ENCODE assay signal across 15 mouse cellular contexts in the genomic region with DNA sequence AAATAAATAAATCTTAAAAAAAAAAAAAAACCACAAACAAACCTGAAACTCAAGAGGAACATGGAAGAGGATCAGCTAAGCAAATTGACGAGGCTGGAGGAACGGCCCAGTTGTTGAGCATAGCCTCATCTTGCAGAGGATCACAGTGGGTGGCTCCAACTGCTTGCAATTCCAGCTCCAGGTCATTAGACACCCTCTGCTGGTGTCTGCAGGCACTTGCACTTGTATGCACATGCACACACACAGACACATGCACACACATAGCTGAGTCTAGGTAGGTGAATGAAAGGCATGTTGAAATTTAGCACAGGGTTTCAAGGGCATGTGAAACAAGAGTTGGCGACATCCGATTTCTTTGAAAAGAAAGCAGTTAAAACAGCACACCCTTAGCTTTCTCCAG.
"Had no signal": no experiment of that assay in that cellular context is flagged by ENCODE, and none has a peak within 500 bp of the region (broad histone marks: within the 10 kb centered on the region; RNA-seq: fewer than 3 reads in every experiment).

No protein-coding gene starts in this region.

- H3K27ac ChIP-seq: kidney, postnatal 0 days; limb, embryonic 15.5 days; liver, embryonic 15.5 days; lung, embryonic 15.5 days; midbrain, embryonic 10.5 days; neural tube, embryonic 13.5 days had no signal

- H3K9me3 ChIP-seq: limb, embryonic 15.5 days; liver, embryonic 15.5 days; lung, embryonic 15.5 days; midbrain, embryonic 10.5 days; neural tube, embryonic 13.5 days had no signal

- H3K4me2 ChIP-seq: limb, embryonic 15.5 days; liver, embryonic 15.5 days; lung, embryonic 15.5 days; neural tube, embryonic 13.5 days had no signal

- H3K4me1 ChIP-seq: limb, embryonic 15.5 days; liver, embryonic 15.5 days; lung, embryonic 15.5 days; midbrain, embryonic 10.5 days; neural tube, embryonic 13.5 days had no signal

- DNase-seq: kidney, adult 8-10 months; kidney, postnatal 36 days; lung, postnatal 14 days; midbrain, embryonic 14.5 days; retina, postnatal 1 day; right cerebral cortex, postnatal 4 days; spleen, adult 18-20 months; thymus, postnatal 36 days had no signal

- ATAC-seq: intestine, embryonic 16.5 days had no signal

- H3K4me3 ChIP-seq: limb, embryonic 15.5 days; liver, embryonic 15.5 days; lung, embryonic 15.5 days; midbrain, embryonic 10.5 days; neural tube, embryonic 13.5 days had no signal

- H3K36me3 ChIP-seq: limb, embryonic 15.5 days; liver, embryonic 15.5 days; lung, embryonic 15.5 days; midbrain, embryonic 10.5 days; neural tube, embryonic 13.5 days had no signal

- H3K27me3 ChIP-seq: limb, embryonic 15.5 days; liver, embryonic 15.5 days; lung, embryonic 15.5 days; neural tube, embryonic 13.5 days had no signal

- H3K9ac ChIP-seq: limb, embryonic 15.5 days; liver, embryonic 15.5 days; lung, embryonic 15.5 days; neural tube, embryonic 13.5 days had no signal
